Mouse (Mus musculus) thymus, adult 2 months (tissue): ENCODE measurements around the gene Btbd2.

Experiments
- CTCF ChIP-seq: fragments of 200-500 bp; IDR thresholded peaks from 2 replicates; pipeline ENCODE4 v1.5.1; 2012; ENCODE audit warnings: mild to moderate bottlenecking, control low read depth, low read length, moderate library complexity, borderline replicate concordance; ENCODE audit not compliant: control insufficient read depth, poor library complexity, insufficient read depth; ENCODE audit errors: extremely low read depth
- POLR2A ChIP-seq: fragments of 200-500 bp; IDR thresholded peaks from 2 replicates; pipeline ENCODE4 v1.6.1; 2012; ENCODE audit warnings: mild to moderate bottlenecking, low read length, control low read depth, moderate library complexity; ENCODE audit not compliant: control insufficient read depth, poor library complexity, insufficient read depth; ENCODE audit errors: extremely low read depth

- TF ChIP-seq CTCF, result peak; percentile 25; the same call in 1 of the 2 replicates
- no peak for TF ChIP-seq POLR2A
Measured at GRCm38 (mm10) chr10:80687850-80688249, 31.0 kb upstream of the Btbd2 start.
